Mouse (Mus musculus): ENCODE results near the gene Hoxb7. TPM values are rescaled to one million over a fixed set of nuclear protein-coding genes. Genes with fewer than 3 reads are reported as not detected.

The Hoxb7 gene
- polyA plus RNA-seq, 1 experiment from 2014 or later: not detected

DNA sequence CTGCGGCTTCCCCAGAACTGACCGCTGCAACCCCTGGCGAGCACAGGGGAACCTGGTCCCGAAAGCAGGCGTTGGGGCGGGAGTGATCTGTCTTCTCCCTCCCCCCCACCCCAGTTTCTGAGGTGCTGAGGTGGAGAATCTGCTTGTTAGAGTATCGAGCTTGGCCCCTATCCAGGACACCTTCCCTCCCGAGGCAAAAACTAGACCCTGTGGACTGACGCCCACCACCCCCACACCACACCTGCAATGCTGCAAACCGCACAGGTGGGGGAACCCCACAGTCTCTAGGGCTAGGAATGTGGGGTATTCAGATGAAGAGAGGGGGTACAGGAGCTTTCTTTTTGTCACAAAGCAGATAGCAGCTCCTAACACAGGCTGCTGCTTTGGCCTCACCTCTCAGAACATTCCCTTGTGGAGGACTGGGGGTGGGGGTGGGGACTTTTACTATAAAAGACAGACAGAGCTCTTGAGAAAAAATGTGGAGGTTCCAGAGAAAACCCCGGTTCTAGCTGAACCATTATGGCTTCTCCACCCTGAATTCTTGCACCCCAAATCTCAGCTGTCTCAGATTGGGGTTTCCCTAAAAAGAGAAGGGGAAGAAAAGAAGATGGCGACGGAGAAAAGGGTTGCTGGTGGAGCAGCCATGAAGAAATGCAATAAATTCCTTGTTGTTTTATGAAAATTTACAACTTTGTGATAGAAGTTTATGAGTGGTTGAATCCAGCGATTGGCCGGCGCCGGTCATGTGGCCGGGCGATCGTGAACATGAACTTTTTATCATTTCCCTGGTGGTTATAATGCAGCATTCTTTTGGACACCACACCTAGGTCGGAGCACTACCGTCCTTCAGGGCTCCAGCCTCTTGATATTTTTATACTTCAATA, 5.5 kb downstream of the Hoxb7 start, which contains the start of gene Hoxb6:
TSS of gene Hoxb6 (plus strand) at position 796 of the 884 bp plus-strand sequence.
- no peak for DNase-seq (ENCODE audit: low spot score)
- no peaks in the 10 kb centered on the region for H3K36me3 ChIP-seq (replicated peaks)
- WGBS: 2% methylated on average over 22 of the region's 22 CpGs
- H3K4me1 ChIP-seq: peaks cover 1% of the 10 kb centered on the region; the same call in 1 of the 2 replicates
- peaks cover 100% of the 10 kb centered on the region for H3K27me3 ChIP-seq (replicated peaks; ENCODE audit: low read depth, poor library complexity, severe bottlenecking)
- H3K9me3 ChIP-seq: no peaks in the 10 kb centered on the region
- H3K27ac ChIP-seq (replicated peaks): no peak within 1 kb of the TSS
- H3K4me3 ChIP-seq: no peak within 1 kb of the TSS

DNA sequence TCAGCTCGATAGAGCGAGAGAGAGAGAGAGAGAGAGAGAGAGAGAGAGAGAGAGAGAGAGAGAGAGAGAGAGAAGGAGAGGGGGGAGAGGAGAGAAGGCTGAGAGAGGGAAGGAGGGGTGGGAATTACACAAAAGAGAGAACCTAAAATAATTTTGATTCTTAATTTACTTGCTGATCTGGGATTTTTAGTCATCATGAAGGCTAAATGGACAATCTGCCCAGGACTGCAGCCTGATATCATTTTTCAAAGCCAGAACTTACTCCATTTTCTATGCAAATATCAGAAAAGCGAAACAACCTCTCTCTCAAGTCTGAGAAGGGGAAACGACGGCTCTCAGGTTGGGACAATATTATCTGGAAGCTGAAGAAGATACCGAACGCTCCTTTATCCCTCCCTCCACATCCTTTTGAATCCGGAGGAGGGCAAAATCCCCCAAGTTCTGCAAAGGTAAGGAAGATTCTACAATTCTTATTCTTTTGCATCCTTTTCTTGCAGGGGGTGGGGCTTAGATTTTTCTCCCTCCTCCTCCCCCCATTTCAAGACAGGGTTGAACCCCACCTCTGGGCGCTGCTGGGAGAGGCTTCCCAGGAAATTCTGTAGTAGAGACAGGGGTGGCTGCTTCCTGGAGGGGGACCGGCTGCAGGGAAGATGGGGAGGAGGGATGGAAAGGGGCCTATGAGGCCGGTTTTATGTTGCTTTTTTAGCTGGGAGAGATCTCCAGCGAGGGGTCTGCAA, 6.3 kb downstream of the Hoxb7 start:
- H3K27ac ChIP-seq (replicated peaks): no peak overlapping the region
- no peaks in the 10 kb centered on the region for H3K36me3 ChIP-seq (replicated peaks)
- H3K4me1 ChIP-seq: no peaks in the 10 kb centered on the region
- under 1% methylated on average over 12 of the region's 12 CpGs for WGBS
- H3K27me3 ChIP-seq (replicated peaks; ENCODE audit: low read depth, poor library complexity, severe bottlenecking): peaks cover 100% of the 10 kb centered on the region
- H3K4me3 ChIP-seq: no peak overlapping the region
- DNase-seq (ENCODE audit: low spot score): no peak
- H3K9me3 ChIP-seq: no peaks in the 10 kb centered on the region

DNA sequence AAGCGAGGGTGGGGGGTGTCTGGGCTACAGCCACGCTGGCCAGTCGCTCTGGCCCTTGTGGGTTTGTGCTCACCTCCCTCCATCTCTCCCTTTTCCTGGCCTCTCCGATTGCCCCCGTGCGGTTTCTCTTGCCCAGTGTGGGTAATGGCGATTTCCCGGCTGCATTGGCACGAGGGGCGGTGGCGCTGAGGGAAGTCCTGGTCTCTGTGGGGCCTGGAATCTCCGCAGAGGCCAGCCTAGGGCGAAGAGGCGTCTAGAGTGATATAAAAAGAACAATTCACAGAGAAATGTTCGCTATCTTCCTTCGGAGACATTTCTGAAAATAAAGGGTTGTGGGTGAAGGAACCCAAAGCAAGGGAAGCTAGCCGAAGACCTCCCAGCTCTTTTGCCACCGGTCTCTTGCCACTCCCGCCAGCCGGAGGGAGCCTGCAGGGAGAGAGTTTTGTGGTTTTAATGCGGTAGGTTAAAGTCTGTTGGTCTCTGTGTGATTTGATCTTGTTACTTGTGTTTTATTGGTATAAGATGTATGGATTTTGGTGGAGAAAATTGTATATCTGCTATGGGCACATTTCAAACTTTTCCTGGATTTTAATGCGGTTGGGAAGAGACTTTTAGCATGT, 7.0 kb downstream of the Hoxb7 start:
- no peak overlapping the region for H3K27ac ChIP-seq (replicated peaks)
- H3K4me1 ChIP-seq: no peaks in the 10 kb centered on the region
- H3K27me3 ChIP-seq (replicated peaks; ENCODE audit: low read depth, poor library complexity, severe bottlenecking): peaks cover 100% of the 10 kb centered on the region
- H3K9me3 ChIP-seq: no peaks in the 10 kb centered on the region
- DNase-seq (ENCODE audit: low spot score): no peak
- H3K4me3 ChIP-seq: no peak overlapping the region
- H3K36me3 ChIP-seq (replicated peaks): no peaks in the 10 kb centered on the region
- WGBS: 1% methylated on average over 22 of the region's 22 CpGs

GRCm38 (mm10) chr11:96294245-96295091, 8.0 kb downstream of the Hoxb7 start:
- Histone ChIP-seq H3K9me3 (no peaks in the 10 kb centered on the region), H3K36me3 (replicated peaks) (no peaks in the 10 kb centered on the region), H3K27ac (replicated peaks) (no peak overlapping the region), H3K27me3 (replicated peaks; ENCODE audit: low read depth, poor library complexity, severe bottlenecking) (peaks cover 100% of the 10 kb centered on the region), H3K4me3 (no peak overlapping the region), H3K4me1 (peaks cover 4% of the 10 kb centered on the region)
- peak; percentile 82 for DNase-seq (ENCODE audit: low spot score)
- under 1% methylated on average over 32 of the region's 32 CpGs for WGBS

DNA sequence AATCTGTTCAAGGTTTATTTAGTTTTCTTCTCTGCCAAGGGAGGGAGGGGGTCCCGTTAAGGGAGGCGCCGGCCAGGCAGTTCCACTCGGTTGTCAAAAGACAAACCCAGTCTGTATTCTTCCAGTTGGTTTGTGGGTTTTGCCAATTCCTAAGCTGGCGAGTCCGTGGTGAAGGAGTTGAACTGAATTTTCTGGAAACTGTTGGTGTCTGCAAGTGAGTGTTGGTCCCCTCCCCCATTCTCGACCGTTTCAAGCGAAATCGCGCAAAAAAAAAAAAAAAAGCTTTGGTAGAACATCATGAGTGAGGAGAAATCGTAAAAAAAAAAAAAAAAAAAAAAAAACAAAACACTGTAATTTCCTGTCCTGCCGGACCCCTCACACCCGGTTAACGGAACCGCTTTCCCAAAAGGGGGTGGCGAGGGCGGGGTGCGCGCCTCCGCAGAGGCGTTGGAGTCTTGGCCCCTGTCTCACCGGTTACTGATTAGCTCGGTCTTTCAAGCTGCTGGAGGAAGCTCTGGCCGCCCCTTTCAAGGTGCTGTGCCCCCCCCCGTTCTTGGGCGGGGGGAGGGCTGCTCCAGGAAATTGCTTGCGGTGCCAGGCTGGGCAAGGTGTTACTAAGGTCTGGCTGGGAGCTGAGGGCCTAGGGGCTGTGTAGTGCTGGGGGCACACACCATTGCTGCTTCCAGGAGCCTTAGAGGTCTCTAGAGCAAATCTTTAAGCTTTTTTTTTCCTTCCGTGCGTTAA, 8.8 kb downstream of the Hoxb7 start:
- H3K4me1 ChIP-seq: peaks cover 6% of the 10 kb centered on the region
- H3K27ac ChIP-seq (replicated peaks): no peak overlapping the region
- no peaks in the 10 kb centered on the region for H3K9me3 ChIP-seq
- no peak for DNase-seq (ENCODE audit: low spot score)
- no peak overlapping the region for H3K4me3 ChIP-seq
- peaks cover 100% of the 10 kb centered on the region for H3K27me3 ChIP-seq (replicated peaks; ENCODE audit: low read depth, poor library complexity, severe bottlenecking)
- 1% methylated on average over 30 of the region's 30 CpGs for WGBS
- H3K36me3 ChIP-seq (replicated peaks): no peaks in the 10 kb centered on the region

- DNase-seq (ENCODE audit: low spot score): no peak
- Histone ChIP-seq H3K9me3 (no peaks in the 10 kb centered on the region), H3K4me3 (no peak overlapping the region), H3K27ac (replicated peaks) (no peak overlapping the region), H3K36me3 (replicated peaks) (no peaks in the 10 kb centered on the region), H3K4me1 (peaks cover 14% of the 10 kb centered on the region), H3K27me3 (replicated peaks; ENCODE audit: low read depth, poor library complexity, severe bottlenecking) (peaks cover 100% of the 10 kb centered on the region)
- under 1% methylated on average over 2 of the region's 2 CpGs for WGBS
These were observed 10.6 kb downstream of the Hoxb7 start for GRCm38 (mm10) chr11:96296997-96297396.

DNA sequence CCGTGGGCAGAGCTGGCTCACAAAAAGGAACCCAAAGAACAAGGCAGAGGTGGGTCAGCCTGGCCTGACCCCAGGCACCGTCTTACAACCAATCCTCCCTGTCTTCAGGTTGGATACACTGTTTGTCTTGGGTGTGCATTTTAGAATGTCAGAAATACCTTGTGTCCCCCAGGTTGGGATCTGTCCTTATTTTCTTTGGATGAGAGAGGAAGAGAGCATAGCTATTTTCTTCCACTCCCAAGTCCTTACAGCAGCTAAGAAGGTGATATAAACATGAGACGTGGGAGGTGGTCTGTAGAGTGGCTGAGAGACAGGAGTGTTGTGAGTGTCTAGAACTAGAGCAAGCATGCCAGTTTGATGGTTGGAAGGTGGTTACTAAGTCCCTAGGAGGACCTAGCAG, 11.0 kb downstream of the Hoxb7 start:
- Histone ChIP-seq H3K4me3 (no peak overlapping the region), H3K27ac (replicated peaks) (no peak overlapping the region), H3K36me3 (replicated peaks) (no peaks in the 10 kb centered on the region), H3K9me3 (no peaks in the 10 kb centered on the region), H3K4me1 (peaks cover 14% of the 10 kb centered on the region), H3K27me3 (replicated peaks; ENCODE audit: low read depth, poor library complexity, severe bottlenecking) (peaks cover 100% of the 10 kb centered on the region)
- no peak for DNase-seq (ENCODE audit: low spot score)
- 1% methylated on average over 3 of the region's 3 CpGs for WGBS

- no peaks in the 10 kb centered on the region for H3K36me3 ChIP-seq (replicated peaks)
- H3K27me3 ChIP-seq (replicated peaks; ENCODE audit: low read depth, poor library complexity, severe bottlenecking): peaks cover 100% of the 10 kb centered on the region
- no peak overlapping the region for H3K4me3 ChIP-seq
- DNase-seq (ENCODE audit: low spot score): no peak
- no peaks in the 10 kb centered on the region for H3K9me3 ChIP-seq
- H3K27ac ChIP-seq (replicated peaks): no peak overlapping the region
- peaks cover 14% of the 10 kb centered on the region for H3K4me1 ChIP-seq
- WGBS: 3% methylated on average over 11 of the region's 11 CpGs
These were observed 11.7 kb downstream of the Hoxb7 start for GRCm38 (mm10) chr11:96297968-96298635.

DNA sequence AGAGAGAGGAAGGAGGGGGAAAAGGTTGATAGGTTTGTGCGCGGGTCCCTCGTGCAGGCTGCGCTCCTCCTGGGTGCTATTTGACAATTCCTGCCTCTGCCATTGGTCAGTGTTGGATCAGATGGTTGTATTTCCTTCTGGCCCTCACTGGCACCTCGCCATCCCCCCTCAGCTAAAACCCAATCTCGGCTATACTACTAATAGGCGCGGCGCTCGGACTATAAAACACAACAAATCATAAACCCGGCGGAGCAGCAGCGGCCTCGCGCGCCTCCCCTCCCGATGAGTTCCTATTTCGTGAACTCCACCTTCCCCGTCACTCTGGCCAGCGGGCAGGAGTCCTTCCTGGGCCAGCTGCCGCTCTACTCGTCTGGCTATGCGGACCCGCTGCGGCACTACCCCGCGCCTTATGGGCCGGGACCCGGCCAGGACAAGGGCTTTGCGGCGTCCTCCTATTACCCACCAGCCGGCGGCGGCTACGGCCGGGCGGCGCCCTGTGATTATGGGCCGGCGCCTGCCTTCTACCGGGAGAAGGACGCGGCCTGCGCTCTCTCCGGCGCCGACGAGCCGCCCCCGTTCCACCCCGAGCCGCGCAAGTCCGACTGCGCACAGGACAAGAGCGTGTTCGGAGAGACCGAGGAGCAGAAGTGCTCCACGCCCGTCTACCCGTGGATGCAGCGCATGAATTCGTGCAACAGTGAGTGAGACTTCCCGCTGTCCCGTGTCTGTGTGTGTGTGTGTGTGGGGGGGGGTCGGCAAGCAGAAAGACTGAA, 12.7 kb downstream of the Hoxb7 start:
- H3K27ac ChIP-seq (replicated peaks): no peak overlapping the region

GRCm38 (mm10) chr11:96299781-96300180, 13.4 kb downstream of the Hoxb7 start:
- Histone ChIP-seq H3K36me3 (replicated peaks) (no peaks in the 10 kb centered on the region), H3K27me3 (replicated peaks; ENCODE audit: low read depth, poor library complexity, severe bottlenecking) (peaks cover 100% of the 10 kb centered on the region), H3K9me3 (no peaks in the 10 kb centered on the region), H3K4me1 (peaks cover 21% of the 10 kb centered on the region), H3K27ac (replicated peaks) (no peak overlapping the region), H3K4me3 (no peak overlapping the region)
- DNase-seq (ENCODE audit: low spot score): no peak
- 1% methylated on average over 9 of the region's 9 CpGs for WGBS

More for the DNA sequence above, 12.7 kb downstream of the Hoxb7 start:
- under 1% methylated on average over 66 of the region's 66 CpGs for WGBS
- Histone ChIP-seq H3K27me3 (replicated peaks; ENCODE audit: low read depth, poor library complexity, severe bottlenecking) (peaks cover 100% of the 10 kb centered on the region), H3K4me3 (no peak overlapping the region), H3K36me3 (replicated peaks) (no peaks in the 10 kb centered on the region), H3K4me1 (peaks cover 21% of the 10 kb centered on the region), H3K9me3 (no peaks in the 10 kb centered on the region)
- DNase-seq (ENCODE audit: low spot score): peak; percentile 70

Data from embryonic facial prominence, embryonic 10.5 days (tissue).